Mouse (Mus musculus) kidney, adult 9 months (tissue): ENCODE measurements at regions not wholly inside any gene's neighbourhood (a gene's known extent, or its start where the extent isn't known, plus 50 kb on each side); places are given as distances from the start of the nearest gene placed in this dataset.
A peak's percentile ranks its signal among the peaks of the same experiment; 100 is the strongest.

Experiments used
- DNase-seq: peaks from one replicate; pipeline ENCODE4 v3.0.0; 2022

DNA sequence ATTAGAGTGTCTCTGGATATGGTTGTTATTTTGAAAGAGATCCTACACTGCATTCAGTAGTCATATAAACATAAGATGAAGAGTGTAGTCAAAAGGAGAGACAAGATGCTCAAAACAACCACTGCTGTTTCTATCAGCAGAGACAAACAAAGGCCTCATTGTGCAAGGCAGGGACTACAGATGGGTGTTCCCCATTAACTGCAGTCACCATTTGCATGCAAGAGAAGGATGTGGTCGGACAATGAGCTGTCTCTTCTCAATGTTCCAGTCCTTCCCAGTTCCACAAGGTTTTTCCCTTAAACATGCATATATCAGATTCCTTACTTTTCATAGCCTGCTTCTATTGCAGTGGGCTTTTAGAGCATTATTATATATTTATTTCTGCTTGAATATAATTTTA is 1056.7 kb downstream of the Slc22a22 start:
- DNase-seq, result no peak

DNA sequence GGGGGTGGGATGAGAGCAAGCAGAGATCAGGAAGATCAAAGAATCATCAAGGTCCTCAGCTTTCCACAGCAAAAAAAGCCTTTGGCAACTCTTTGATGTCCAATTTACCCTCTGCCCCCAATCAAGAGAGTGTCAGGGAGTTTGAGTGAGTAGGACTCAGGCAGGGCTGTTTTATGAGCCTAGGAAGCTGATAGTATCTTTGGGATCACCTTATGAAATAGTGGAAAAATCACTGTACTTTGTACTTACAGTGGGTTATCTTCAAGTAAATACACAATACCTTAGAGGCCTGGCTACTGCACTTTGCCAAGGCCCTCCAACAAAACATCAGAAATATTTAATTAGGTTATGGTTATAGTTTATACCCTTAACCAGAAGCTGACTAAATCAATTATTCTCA is 1085.4 kb downstream of the Slc22a22 start:
- no peak for DNase-seq

DNA sequence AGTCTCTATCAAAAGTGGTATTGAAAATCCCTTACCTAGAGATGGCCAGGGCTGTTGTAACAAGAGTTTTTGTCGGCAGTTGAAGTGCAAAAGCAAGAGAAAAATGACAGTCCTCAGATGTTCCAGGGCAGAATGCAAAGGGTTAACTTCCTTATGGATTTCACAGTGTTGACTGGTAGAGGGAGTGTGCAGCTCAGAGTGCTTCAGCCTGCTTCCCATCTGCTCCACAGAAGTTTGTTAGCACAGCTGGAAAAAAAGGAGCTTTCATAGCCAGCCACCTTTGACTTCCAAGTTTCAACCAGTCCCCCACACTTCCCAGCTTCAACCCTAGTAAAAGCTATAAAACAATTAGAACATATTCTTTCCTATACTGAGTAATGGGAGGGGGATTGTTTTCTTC is 1098.9 kb downstream of the Slc22a22 start:
- no peak for DNase-seq

DNA sequence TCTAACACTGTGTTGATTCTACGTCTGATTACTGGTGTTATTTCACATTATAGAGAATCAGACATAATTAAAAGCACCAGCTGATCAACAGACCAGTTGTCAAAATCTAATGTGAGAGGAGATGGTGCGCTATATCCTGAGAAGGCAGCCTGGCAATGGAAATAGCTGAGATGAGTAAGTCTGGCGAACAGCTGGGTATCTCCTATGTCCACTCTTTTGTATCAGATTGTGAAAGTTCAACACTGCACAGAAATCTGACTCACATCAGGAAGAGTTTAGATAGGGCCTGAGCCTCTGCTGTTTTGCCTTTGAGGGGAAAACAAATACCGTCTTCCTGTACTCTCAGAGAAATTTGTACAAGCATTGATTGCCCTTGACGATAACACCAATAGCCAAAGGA is 1126.5 kb downstream of the Slc22a22 start:
- no peak for DNase-seq

DNA sequence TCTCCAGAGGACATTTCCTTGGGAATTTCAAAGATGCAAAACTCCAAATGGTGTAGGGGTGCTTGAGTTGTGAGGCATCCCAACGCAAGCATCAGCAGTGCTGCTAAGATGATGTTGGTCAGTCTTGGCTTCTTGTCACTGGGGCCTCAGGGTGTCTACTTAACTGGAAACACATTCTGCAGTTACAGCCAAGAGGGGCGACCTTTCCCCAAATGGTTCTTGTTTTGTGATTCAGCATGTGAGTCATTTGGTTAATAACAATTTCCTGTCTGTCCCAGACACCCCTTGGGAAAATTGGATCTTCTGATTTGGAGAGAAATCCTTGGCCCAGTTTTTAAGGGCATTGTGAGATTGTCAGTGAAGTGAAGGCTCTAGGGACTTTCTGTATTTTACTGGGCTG is 1131.3 kb downstream of the Slc22a22 start:
- no peak for DNase-seq

DNA sequence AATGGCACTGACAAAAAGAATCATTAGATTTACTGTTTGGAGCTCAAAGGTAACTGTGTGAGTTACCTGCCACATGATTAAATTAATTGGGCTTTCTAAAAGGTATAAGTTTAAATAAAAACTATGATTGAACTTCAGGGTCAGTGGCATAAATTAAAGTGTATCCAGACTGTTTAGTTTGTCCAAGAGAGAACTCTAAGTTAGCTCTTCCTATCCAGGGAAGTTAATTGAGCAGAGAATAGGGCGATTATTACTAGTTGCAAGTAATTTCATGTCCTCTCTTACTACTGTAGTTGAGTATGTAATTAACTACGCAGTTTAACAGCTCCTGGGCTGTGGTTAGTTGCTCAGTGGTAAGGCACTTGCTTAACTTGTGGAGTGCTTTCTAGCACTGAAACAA is 1132.5 kb downstream of the Slc22a22 start:
- no peak for DNase-seq

DNA sequence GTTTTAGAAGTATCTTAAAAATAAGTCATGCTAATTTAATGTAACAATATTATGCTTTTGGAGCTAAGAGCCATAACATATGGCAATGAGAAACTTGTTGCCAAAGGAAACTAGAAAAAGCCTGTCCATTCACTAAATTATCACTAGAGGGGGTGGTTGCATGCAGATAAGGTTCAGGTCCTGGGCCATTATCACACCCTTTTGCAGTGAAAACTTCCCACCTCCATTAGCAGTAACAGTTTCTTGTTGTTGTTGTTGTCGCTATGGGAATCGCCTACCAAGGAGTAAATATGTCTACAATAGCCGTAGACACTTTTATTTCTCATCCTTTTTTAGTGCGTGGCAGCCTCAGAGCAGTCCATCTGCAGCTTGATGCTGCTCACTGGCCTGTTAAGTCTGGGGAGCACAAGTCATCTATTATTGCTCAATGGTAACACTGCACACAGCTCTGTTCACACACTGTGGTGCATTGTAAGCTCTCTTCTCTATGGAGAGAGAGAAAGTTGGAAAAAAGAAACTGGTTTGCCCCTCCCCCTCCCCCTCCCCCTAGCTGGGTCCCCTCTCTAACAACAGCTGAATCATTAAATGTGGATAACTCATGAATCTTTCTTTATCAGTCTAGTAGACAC is 1133.0 kb downstream of the Slc22a22 start:
- peak; percentile 20 for DNase-seq

DNA sequence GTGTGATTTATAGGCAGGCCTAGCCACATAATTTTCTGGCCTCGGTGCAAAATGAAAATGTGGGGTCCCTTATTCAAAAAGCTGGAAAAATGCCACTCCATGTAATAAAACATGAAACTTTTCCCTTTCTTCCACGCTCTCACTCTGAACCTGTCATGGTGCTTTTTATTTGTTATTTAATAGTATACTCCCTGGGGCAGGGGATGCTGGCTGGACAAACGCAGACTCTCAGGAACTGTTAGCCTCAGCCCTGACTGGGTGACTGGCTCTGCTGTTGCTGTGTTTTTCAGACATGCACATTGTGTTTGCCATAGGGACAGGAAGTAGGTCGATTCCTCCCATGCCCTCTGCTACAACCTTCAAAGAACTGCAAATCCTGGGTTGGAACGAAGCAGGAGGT is 1139.5 kb downstream of the Slc22a22 start:
- DNase-seq, result no peak

DNA sequence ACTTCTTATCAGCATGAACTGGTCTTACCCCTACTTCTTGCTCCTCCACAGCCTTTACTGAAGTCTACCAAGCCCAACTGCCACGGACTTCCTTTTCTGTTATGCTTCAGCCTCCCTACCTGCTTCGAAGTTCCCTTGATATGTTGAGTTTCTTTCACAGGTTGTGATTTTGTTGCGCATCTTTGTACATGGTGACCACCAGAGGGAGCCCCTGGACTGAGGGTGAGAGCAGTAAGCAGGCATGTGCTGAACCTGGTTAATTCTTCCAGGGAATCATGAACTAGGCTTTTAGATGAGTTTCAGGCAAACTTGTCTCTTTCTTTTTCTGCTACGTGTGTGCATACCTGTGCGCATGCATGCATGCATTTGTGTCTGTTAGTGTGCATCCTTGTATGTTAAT is 1141.0 kb downstream of the Slc22a22 start:
- peak; percentile 63 for DNase-seq

DNA sequence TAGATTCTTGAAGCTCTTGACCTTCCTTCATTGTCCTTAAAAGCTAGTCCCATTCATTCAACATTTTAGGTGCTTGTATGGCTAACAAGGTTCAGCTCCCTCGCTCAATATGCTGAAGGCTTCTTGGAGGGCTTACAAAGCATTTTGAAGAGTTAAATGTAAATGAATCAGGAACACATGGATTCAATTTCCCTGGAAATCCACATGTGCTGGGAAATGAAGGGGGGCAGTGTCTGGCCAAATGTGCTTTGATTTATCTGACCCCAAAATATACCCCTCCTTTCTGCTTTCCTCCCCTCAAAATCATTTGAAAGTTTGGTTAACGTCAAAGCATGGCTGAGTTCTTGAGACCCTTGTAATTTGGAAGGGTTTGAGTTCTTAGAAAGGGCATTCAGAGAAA is 1142.4 kb downstream of the Slc22a22 start:
- DNase-seq, result no peak

DNA sequence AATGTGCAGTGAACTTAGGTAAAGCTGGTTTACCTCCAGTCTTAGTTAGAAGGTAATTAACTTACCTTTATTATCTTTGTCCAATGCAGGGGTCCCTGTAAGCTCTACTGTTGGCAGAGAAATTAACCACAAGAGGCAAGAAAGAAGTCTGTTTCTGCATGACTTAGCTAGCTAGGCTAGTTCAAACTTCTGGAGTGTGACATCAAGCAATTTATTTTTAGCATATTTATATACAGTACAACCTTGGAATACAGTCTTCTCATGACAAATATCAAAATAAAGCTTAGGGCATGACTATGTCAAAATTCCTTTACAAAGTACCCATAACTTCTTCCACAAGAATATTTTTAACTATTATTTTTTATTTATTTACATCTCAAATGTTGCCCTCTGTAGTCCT is 1156.9 kb downstream of the Slc22a22 start:
- no peak for DNase-seq

DNA sequence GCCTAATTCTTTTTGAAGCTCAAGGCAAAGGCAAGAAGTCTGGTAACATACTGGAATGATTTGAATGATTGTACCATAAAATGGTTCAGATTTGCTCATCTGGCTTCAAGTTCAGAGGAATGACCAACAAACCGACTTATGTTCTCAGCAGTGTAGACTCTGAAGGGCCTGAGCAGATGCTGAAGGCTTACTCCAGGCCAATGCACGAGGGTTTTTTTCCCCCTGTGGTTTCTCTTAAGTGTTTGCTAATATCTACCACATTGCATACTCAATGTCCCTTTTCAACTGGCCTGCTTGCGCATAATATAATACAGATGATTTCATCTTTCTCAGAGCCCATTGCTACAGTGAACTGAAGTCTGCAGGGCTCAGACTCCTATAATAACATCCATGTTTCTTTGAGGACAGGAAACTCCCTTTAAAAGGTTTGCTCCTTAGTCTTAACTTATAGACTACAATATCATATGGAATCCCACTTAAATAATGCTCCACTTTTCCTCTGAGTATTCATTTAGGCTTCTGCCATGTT is 1182.5 kb downstream of the Slc22a22 start:
- no peak for DNase-seq

DNA sequence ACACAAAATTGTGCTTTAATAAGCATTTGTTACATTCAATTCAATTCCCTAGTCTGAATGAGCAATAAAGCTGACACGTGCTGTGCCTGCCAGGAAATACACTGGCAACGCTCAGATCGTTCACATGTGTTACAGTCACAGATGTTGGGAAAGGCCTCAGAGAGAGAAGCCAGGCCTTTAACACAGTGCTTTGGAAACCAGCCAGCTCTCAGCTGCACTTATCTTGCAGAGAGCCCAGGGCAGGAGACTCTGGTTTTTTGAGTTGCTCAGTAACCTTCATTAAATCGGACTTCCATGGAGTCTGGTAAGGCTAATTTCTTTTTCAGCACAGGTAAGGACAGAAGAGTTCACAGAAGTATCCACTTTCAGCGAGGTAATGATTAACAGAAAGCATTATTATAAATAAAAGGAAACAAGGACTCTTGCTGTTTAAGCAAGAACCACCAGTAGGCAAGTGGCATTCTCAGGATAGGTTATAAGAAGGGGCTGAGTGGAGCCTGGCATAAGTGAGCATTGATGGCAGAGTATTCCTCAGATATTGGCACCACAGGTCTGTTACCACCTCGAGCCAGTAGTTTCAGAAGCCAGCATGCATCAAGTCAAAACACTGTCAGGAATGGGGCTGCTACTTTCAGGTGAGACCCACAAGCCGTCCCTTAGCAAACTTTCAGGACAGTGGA is 1198.7 kb downstream of the Slc22a22 start:
- DNase-seq, result peak; percentile 32

DNA sequence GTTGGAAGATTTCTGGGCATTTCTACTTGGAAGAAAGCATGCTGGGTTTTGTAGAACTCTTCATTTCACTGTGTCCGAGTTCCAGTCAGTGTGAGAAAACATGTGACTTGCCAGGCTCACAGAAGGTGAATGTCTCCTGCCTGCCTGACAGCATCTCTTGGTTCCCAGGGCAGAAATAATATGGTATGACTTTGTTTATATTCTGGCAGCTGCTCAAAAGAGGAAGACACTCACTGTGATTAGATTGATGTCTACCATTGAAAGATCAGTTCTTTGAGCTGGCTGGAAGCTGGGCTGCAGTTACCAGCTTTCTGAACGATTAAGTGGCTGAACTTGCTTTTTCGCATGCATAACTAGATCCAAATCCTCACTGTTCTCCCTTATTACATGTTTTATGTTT is 1199.4 kb downstream of the Slc22a22 start:
- DNase-seq, result no peak

DNA sequence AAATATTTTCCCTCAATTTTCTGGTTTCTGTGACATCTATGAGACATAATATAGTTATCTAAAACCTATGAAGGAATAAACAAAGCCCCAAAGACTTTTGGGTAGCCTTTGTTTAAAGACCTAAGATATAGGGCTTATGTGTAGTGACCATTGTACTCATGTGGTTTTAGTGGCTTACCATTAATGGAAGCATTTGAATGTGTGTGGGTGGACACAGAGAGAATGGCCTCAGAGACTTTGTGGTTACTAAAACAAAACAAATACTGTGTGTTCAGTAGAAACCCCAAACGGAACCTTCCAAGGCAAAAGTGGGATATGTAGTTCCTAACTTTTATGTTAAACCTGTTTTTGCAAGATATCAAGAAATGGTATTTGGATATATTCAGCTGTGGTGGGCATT is 1228.7 kb downstream of the Slc22a22 start:
- DNase-seq, result no peak

DNA sequence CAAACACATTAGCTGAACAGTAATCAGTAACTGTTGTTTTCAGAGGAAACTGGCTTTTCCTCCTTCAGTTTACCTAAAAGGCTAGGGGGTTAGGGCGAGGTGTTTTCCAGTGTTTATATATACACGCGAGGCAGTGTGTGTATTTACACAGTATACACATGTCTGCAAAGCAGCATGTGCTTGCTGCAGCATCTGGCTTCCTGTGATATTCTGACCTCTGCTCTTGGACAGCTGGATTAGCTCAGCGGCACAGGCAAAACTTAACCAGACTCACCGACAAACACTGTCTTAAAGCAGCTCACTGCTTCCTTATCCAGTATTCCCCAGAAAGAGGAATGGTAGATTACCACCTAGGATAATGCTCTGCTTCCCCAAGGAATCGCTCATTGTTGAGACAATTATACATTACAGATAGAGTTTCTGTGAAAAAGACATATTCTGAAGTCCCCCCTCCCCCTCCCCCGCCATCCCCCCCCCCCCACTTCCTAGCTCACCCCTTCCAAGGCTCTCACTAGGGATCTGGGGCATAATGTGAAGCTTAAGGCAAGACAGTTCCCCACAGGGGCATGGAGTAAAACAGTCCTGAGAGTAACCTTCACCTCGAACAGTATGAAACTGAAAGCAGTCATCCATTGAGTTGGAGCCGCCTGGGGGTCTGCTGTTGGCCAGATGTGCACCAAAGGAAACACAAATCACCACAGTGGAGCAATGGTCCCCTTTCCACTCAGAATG is 1233.3 kb downstream of the Slc22a22 start:
- peak; percentile 7 for DNase-seq

DNA sequence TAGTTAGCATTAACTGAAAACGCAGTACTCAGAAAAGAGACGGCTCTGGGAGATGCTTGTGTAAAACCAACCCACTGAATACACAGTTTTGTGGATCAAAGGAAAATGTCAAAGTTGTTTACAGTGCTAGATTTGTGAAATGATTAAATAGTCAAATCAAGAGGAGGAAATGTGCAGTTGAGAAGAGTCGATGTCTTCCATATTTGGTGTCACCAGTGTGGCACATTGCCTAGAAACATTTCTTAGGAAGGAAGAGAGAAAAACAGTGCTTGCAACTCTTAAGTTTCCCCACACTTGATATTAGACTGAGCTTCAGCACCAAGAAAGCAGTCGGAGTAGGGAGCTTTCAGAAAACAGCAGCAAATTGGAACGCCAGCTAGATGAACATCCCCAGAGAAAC is 1274.9 kb downstream of the Slc22a22 start:
- no peak for DNase-seq

DNA sequence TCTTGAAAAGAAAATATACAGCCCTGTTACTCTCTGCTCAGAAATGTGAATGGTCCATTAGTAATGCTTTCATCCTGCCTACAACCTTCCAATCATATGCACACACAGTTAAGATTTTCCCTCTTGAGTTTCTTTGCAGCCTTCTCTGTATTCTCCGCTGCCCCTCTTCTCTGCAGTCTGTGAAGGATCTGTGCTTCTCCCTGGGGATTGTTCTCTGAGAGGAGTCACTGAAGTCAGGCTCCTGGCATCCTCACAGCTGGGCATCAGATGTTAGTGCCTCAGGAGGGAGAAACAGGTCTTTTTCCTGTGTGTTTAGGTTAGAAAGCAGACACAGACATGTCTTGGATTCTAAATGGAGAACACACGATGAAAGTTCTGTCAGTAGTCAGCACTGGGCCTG is 1278.1 kb downstream of the Slc22a22 start:
- DNase-seq, result no peak

DNA sequence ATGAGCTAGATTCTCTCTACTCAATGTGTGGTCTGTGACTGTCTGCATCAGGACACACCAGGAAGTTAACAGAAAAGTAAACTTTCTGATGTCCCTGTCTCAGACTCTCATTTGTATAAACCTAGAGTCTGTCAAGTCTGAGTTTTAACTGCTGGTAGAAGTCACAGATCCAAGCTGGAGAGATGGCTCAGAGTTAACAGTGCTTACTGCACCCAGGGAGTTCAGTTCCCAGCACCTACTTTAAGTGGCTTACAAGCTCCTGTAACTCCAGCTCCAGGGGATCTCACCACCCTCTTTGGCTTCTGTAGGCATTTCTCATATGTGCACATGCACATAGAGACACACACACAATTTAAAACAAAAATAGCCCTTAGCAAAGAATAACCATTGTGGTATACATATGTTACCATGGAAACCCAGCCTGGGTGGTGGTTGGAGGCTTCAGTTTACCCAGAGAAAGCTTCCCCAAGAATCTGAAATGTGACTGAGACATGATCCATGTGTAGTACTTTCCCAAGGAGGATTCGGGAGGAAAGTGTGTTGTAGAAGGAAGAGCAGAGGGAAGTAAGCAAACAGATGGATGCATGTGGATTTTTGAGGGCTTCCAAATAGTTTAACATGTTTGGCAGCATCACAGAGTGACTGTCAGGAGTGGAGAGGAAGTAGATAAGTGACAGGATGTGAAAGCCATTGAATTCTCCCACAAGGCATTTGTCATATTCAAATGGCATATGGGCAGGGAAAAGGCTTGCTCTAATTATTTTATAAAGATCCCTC is 1279.8 kb downstream of the Slc22a22 start:
- no peak for DNase-seq

DNA sequence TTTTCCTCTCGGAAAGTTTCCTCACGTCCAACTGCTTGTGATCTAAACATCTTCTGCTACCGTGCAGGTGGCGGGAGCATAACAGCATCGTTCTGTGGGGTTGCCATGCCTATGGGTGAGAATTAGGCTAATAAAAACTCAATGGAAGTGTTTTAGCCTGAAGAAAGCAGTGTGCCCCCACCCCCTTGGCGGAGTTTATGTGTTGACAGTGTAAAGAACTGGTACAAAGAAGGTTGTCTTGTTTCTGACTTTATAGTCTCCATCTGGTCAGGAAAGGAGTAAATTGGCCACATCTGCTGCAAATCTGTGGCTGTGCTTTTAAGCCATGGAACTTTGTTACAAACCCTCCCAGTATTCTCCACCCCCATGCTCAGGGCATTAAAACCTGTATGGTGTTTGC is 1311.2 kb downstream of the Slc22a22 start:
- no peak for DNase-seq

DNA sequence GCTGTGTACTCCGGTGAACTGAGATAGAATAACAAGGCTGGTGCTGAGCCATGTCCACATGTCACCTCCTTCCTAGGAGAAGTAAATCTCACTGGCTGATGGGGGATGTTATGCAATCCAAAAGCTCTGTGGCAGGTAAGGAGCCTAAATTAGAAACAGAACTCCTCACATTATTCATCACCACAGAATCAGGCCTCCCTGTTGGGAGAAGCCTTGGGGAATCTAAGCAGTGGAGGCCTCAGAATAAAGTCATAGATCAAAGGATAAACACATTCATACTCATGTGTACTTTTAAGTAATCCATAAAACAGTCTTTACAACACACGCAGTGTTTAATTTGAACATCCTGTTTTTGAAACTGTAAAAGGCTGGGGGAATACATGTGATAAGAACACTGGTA is 1318.7 kb downstream of the Slc22a22 start:
- DNase-seq, result no peak

DNA sequence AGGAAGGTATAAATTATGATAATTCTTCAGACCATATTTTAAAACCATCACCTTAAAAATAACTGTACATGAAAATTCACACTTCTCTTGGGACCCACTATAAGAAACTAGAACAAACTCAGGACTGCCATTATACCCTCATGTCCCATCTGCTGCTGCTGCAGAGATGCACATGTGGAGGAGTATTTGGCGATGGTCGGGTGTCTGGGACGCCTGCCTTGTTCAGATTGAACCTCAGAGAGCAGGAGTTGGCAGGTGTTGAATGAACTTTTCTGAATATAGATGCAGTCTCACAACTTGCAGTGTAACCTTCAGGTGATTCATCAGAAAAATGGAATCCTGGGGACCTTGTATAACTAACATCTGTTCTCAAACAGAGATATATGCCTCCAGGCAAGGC is 1338.0 kb downstream of the Slc22a22 start:
- DNase-seq, result no peak

DNA sequence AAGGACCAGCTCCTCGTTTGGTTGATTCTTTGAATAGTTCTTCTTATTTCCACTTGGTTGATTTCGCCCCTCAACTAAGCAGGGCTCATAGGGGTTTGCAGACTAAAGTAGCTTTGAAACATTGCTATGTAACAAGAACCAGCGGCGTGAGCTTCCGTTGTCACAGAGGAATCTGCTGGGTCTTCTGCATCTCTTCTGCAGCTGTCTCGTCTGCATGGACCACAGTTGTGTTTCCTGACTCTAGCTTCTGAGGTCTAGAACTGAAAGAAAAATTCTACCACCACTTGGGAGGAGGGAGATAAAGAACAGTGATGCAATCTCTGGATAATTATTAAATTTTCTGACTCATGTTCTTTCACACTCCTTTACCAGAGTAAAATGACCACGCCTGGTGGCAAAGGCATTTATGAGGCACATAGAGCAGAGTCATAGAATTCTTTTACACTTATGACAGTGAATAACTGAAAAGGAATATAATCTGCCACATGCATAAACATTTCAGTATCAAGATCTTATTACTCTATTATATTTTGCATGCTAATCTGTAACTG is 1340.9 kb downstream of the Slc22a22 start:
- no peak for DNase-seq
